Comparison of ENCODE assay signal across 26 mouse cellular contexts in the genomic region with DNA sequence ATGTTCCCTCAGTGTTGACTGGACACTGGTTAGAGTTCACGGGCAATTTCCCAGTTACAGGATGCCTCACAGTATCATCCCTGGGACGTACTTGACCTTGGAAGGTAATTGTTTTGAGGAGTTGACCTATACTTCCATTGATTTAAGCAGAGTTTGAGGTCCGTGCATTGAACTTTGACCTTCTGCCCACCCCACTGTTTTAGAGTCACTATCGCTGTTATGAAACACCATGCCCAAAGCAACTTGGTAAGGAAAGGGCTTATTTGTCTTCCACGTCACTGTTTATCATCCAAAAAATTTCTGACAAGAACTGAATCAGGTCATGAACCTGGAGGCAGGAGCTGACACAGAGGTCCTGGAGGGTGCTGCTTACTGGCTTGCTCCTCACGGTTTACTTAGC.
"Had no signal": no experiment of that assay in that cellular context is flagged by ENCODE, and none has a peak within 500 bp of the region (broad histone marks: within the 10 kb centered on the region; RNA-seq: fewer than 3 reads in every experiment).

No protein-coding gene starts in this region.

- H3K27me3 ChIP-seq: embryonic facial prominence, embryonic 12.5 days; embryonic facial prominence, embryonic 15.5 days; forebrain, embryonic 13.5 days; forebrain, embryonic 15.5 days had no signal

- H3K4me2 ChIP-seq: embryonic facial prominence, embryonic 12.5 days; embryonic facial prominence, embryonic 15.5 days; forebrain, embryonic 13.5 days; forebrain, embryonic 15.5 days had no signal

- H3K36me3 ChIP-seq: embryonic facial prominence, embryonic 12.5 days; embryonic facial prominence, embryonic 15.5 days; forebrain, embryonic 10.5 days; forebrain, embryonic 15.5 days; heart, embryonic 10.5 days had no signal

- H3K9me3 ChIP-seq: embryonic facial prominence, embryonic 12.5 days; embryonic facial prominence, embryonic 15.5 days; forebrain, embryonic 10.5 days; forebrain, embryonic 13.5 days; forebrain, embryonic 15.5 days; heart, embryonic 10.5 days had no signal

- H3K9ac ChIP-seq: embryonic facial prominence, embryonic 12.5 days; embryonic facial prominence, embryonic 15.5 days; forebrain, embryonic 13.5 days; forebrain, embryonic 15.5 days; forebrain, postnatal 0 days had no signal

- H3K27ac ChIP-seq: embryonic facial prominence, embryonic 12.5 days; embryonic facial prominence, embryonic 15.5 days; forebrain, embryonic 10.5 days; forebrain, embryonic 13.5 days; forebrain, embryonic 15.5 days; gastrocnemius, adult 2 months; heart, adult 2 months; heart, embryonic 10.5 days had no signal

- ATAC-seq: forebrain, embryonic 13.5 days; forebrain, embryonic 14.5 days; forebrain, embryonic 15.5 days; forebrain, embryonic 16.5 days; forebrain, postnatal 0 days had no signal

- H3K4me3 ChIP-seq: embryonic facial prominence, embryonic 12.5 days; embryonic facial prominence, embryonic 15.5 days; erythroblast, embryonic 14.5 days; forebrain, embryonic 10.5 days; forebrain, embryonic 13.5 days; forebrain, embryonic 15.5 days; gastrocnemius, adult 2 months; heart, adult 2 months; heart, embryonic 10.5 days had no signal

- DNase-seq: cerebellum, adult 2 months; cerebellum, adult 8-10 months; cerebellum, adult 9-10 months; cerebellum, adult 9-11 months; cerebellum, postnatal 10 days; cerebellum, postnatal 14 days; cerebellum, postnatal 25 days; cerebellum, postnatal 36 days; embryo, embryonic 11 days; forebrain, postnatal 0 days; gastrocnemius, adult 2 months; gastrocnemius, postnatal 10 days; gastrocnemius, postnatal 14 days; gastrocnemius, postnatal 25 days; gastrocnemius, postnatal 36 days; heart, adult 18-20 months; heart, adult 2 months had no signal

- H3K4me1 ChIP-seq: embryonic facial prominence, embryonic 12.5 days; embryonic facial prominence, embryonic 15.5 days; forebrain, embryonic 13.5 days; forebrain, embryonic 15.5 days had no signal
